Mouse (Mus musculus) MEL (cell line): ENCODE measurements at regions not wholly inside any gene's neighbourhood (a gene's known extent, or its start where the extent isn't known, plus 50 kb on each side); places are given as distances from the start of the nearest gene placed in this dataset.

ENCODE experiments used
- DNase-seq: peaks from one replicate; pipeline ENCODE4 v3.0.0; 2011; ENCODE audit warnings: low read depth, low spot score
- H3K27ac ChIP-seq: 2 replicates; pipeline ENCODE4 v1.5.1; 2012; ENCODE audit warnings: low read depth, mild to moderate bottlenecking, control low read depth, low read length, moderate library complexity; ENCODE audit not compliant: control insufficient read depth
- H3K27me3 ChIP-seq, 2 experiments: fragments of 150-350 bp in 1 of 2; sonication (generic) in 1 of 2; 2 replicates each; pipeline ENCODE4 v1.6.1; 2012; ENCODE audit warnings: low read length in 2 of 2, mild to moderate bottlenecking in 2 of 2, improper control_type of control experiment in 1 of 2, moderate library complexity in 1 of 2; ENCODE audit not compliant: insufficient read depth in 2 of 2, control insufficient read depth in 1 of 2
- H3K36me3 ChIP-seq, 2 experiments: 2 replicates each; pipeline ENCODE4 v1.6.1; 2012 to 2014; ENCODE audit warnings: low read length in 2 of 2, improper control_type of control experiment in 1 of 2, inconsistent platforms in 1 of 2, mild to moderate bottlenecking in 1 of 2; ENCODE audit not compliant: insufficient read depth in 2 of 2, control insufficient read depth in 1 of 2
- H3K4me1 ChIP-seq, 2 experiments: fragments of 150-350 bp in 1 of 2; sonication (generic) in 1 of 2; 2 replicates each; pipeline ENCODE4 v1.6.1; 2012; ENCODE audit warnings: low read length in 2 of 2, improper control_type of control experiment in 1 of 2, mild to moderate bottlenecking in 1 of 2; ENCODE audit not compliant: insufficient read depth in 2 of 2, control insufficient read depth in 1 of 2
- H3K4me3 ChIP-seq, 2 experiments: fragments of 150-350 bp in 1 of 2; sonication (generic) in 1 of 2; 2 replicates each; pipeline ENCODE4 v1.5.1; 2012; ENCODE audit warnings: low read depth in 2 of 2, low read length in 2 of 2, mild to moderate bottlenecking in 2 of 2, moderate library complexity in 2 of 2, control low read depth in 1 of 2, improper control_type of control experiment in 1 of 2; ENCODE audit not compliant: control insufficient read depth in 1 of 2, insufficient read depth in 1 of 2
- H3K79me2 ChIP-seq: 2 replicates; pipeline ENCODE4 v1.6.1; 2012; ENCODE audit warnings: mild to moderate bottlenecking, low read length, moderate library complexity; ENCODE audit not compliant: control insufficient read depth, poor library complexity, insufficient read depth
- H3K9ac ChIP-seq: 2 replicates; pipeline ENCODE4 v1.6.1; 2012; ENCODE audit warnings: low read depth, mild to moderate bottlenecking, control low read depth, low read length, moderate library complexity; ENCODE audit not compliant: control insufficient read depth, poor library complexity, severe bottlenecking
- H3K9me3 ChIP-seq: fragments of 150-350 bp; sonication (generic); replicated peaks from 2 replicates; pipeline ENCODE4 v1.6.1; 2012; ENCODE audit warnings: mild to moderate bottlenecking, low read length, improper control_type of control experiment, moderate library complexity; ENCODE audit not compliant: insufficient read depth
- CHD2 ChIP-seq: IDR thresholded peaks from 2 replicates; pipeline ENCODE4 v1.6.1; 2011; ENCODE audit warnings: low read length, improper control_type of control experiment
- CTCF ChIP-seq, 3 experiments: IDR thresholded peaks in 2 of 3; conservative IDR thresholded peaks in 1 of 3; 2 replicates each; pipeline ENCODE4 v1.5.1; 2011 to 2012; ENCODE audit warnings: low read length in 3 of 3, low read depth in 2 of 3, mild to moderate bottlenecking in 2 of 3, improper control_type of control experiment in 1 of 3, inconsistent platforms in 1 of 3, mixed read lengths in 1 of 3, moderate library complexity in 1 of 3; ENCODE audit not compliant: control insufficient read depth in 1 of 3, insufficient read depth in 1 of 3, poor library complexity in 1 of 3, severe bottlenecking in 1 of 3
- E2F4 ChIP-seq: IDR thresholded peaks from 2 replicates; pipeline ENCODE4 v1.6.1; 2011; ENCODE audit warnings: low read depth, low read length, improper control_type of control experiment, borderline replicate concordance
- ELF1 ChIP-seq: IDR thresholded peaks from 2 replicates; pipeline ENCODE4 v1.6.1; 2014; ENCODE audit warnings: low read depth, mild to moderate bottlenecking, inconsistent platforms, low read length, improper control_type of control experiment, moderate library complexity
- EP300 ChIP-seq, 2 experiments: IDR thresholded peaks; 2 replicates each; pipeline ENCODE4 v1.6.1; 2011; ENCODE audit warnings: improper control_type of control experiment in 2 of 2, low read length in 2 of 2, low read depth in 1 of 2, mild to moderate bottlenecking in 1 of 2
- ETS1 ChIP-seq: IDR thresholded peaks from 2 replicates; pipeline ENCODE4 v1.6.1; 2012; ENCODE audit warnings: low read depth, mild to moderate bottlenecking, inconsistent platforms, low read length, improper control_type of control experiment, moderate library complexity
- GABPA ChIP-seq: IDR thresholded peaks from 2 replicates; pipeline ENCODE4 v1.6.1; 2012; ENCODE audit warnings: low read depth, mild to moderate bottlenecking, inconsistent platforms, low read length, improper control_type of control experiment, moderate library complexity
- GATA1 ChIP-seq: IDR thresholded peaks from 2 replicates; pipeline ENCODE4 v1.6.1; 2011; ENCODE audit warnings: low read depth, low read length, improper control_type of control experiment
- JUND ChIP-seq: IDR thresholded peaks from 2 replicates; pipeline ENCODE4 v1.6.1; 2011; ENCODE audit warnings: low read depth, mild to moderate bottlenecking, improper control_type of control experiment, low read length
- MAZ ChIP-seq: IDR thresholded peaks from 2 replicates; pipeline ENCODE4 v1.6.1; 2012; ENCODE audit warnings: low read depth, mild to moderate bottlenecking, inconsistent platforms, low read length, improper control_type of control experiment
- MXI1 ChIP-seq: IDR thresholded peaks from 2 replicates; pipeline ENCODE4 v1.6.1; 2011; ENCODE audit warnings: mild to moderate bottlenecking, low read depth, low read length, improper control_type of control experiment
- MYB ChIP-seq: IDR thresholded peaks from 2 replicates; pipeline ENCODE4 v1.6.1; 2011; ENCODE audit warnings: mild to moderate bottlenecking, low read depth, low read length, improper control_type of control experiment
- NELFE ChIP-seq: IDR thresholded peaks from 2 replicates; pipeline ENCODE4 v1.6.1; 2011; ENCODE audit warnings: low read depth, low read length, improper control_type of control experiment
- POLR2A ChIP-seq, 2 experiments: IDR thresholded peaks; 2 replicates each; pipeline ENCODE4 v1.6.1; 2011 to 2012; ENCODE audit warnings: low read length in 2 of 2, mild to moderate bottlenecking in 2 of 2, control low read depth in 1 of 2, improper control_type of control experiment in 1 of 2, low read depth in 1 of 2, moderate library complexity in 1 of 2; ENCODE audit not compliant: control insufficient read depth in 1 of 2, insufficient read depth in 1 of 2, poor library complexity in 1 of 2
- POLR2AphosphoS2 ChIP-seq: IDR thresholded peaks from 2 replicates; pipeline ENCODE4 v1.6.1; 2011; ENCODE audit warnings: low read length, improper control_type of control experiment
- SMC3 ChIP-seq: IDR thresholded peaks from 2 replicates; pipeline ENCODE4 v1.6.1; 2011; ENCODE audit warnings: low read depth, low read length, improper control_type of control experiment
- TBP ChIP-seq: IDR thresholded peaks from 2 replicates; pipeline ENCODE4 v1.8.0; 2011; ENCODE audit warnings: low read depth, low read length, improper control_type of control experiment
- UBTF ChIP-seq: IDR thresholded peaks from 2 replicates; pipeline ENCODE4 v1.6.1; 2012; ENCODE audit warnings: low read depth, mild to moderate bottlenecking, inconsistent platforms, low read length, improper control_type of control experiment, moderate library complexity, borderline replicate concordance; ENCODE audit not compliant: insufficient read depth
- USF1 ChIP-seq: IDR thresholded peaks from 2 replicates; pipeline ENCODE4 v1.6.1; 2014; ENCODE audit warnings: low read depth, mild to moderate bottlenecking, inconsistent platforms, low read length, improper control_type of control experiment, moderate library complexity
- USF2 ChIP-seq, 2 experiments: IDR thresholded peaks; 2 replicates each; pipeline ENCODE4 v1.6.1; 2011 to 2012; ENCODE audit warnings: improper control_type of control experiment in 2 of 2, low read length in 2 of 2, borderline replicate concordance in 1 of 2, inconsistent platforms in 1 of 2, low read depth in 1 of 2, mild to moderate bottlenecking in 1 of 2; ENCODE audit not compliant: insufficient read depth in 1 of 2
- ZC3H11A ChIP-seq: IDR thresholded peaks from 2 replicates; pipeline ENCODE4 v1.6.1; 2012; ENCODE audit warnings: low read depth, mild to moderate bottlenecking, inconsistent platforms, low read length, improper control_type of control experiment
- ZKSCAN1 ChIP-seq: IDR thresholded peaks from 2 replicates; pipeline ENCODE4 v1.6.1; 2012; ENCODE audit warnings: low read depth, mild to moderate bottlenecking, inconsistent platforms, low read length, improper control_type of control experiment, moderate library complexity
- ZNF384 ChIP-seq: IDR thresholded peaks from 2 replicates; pipeline ENCODE4 v1.6.1; 2012; ENCODE audit warnings: low read depth, mild to moderate bottlenecking, inconsistent platforms, low read length, improper control_type of control experiment

GRCm38 (mm10) chr3:102596944-102597551 is 127.3 kb downstream of the Ngf start:
- TF ChIP-seq POLR2A (IDR thresholded peaks at IDR 0.05; ENCODE audit: control insufficient read depth in 1 of 2, insufficient read depth in 1 of 2, low read depth in 1 of 2, low read length in 2 of 2, poor library complexity in 1 of 2) (no peak), E2F4 (no peak), ELF1 (no peak), MYB (no peak), JUND (no peak), MXI1 (no peak), ZC3H11A (no peak), GABPA (no peak), NELFE (no peak), CHD2 (no peak), ZKSCAN1 (no peak), CTCF (IDR thresholded peaks at IDR 0.05 in 2 of 3, conservative IDR thresholded peaks at IDR 0.05 in 1 of 3; ENCODE audit: control insufficient read depth in 1 of 3, insufficient read depth in 1 of 3, low read depth in 2 of 3, low read length in 3 of 3, poor library complexity in 1 of 3, severe bottlenecking in 1 of 3) (no peak), GATA1 (no peak), MAZ (no peak), UBTF (no peak), ZNF384 (no peak), USF2 (IDR thresholded peaks at IDR 0.05; ENCODE audit: borderline replicate concordance in 1 of 2, insufficient read depth in 1 of 2, low read depth in 1 of 2, low read length in 2 of 2) (no peak), ETS1 (no peak), USF1 (no peak)
- TF ChIP-seq, all 39 proteins: peak for 0
- no peak overlapping the region for H3K9ac ChIP-seq
- H3K79me2 ChIP-seq, result no peaks in the 10 kb centered on the region
- no peak overlapping the region for H3K4me3 ChIP-seq
- no peak for DNase-seq
- no peaks in the 10 kb centered on the region for H3K9me3 ChIP-seq
- no peaks in the 10 kb centered on the region for H3K27me3 ChIP-seq
- no peaks in the 10 kb centered on the region for H3K36me3 ChIP-seq
- no peak overlapping the region for H3K27ac ChIP-seq
- no peaks in the 10 kb centered on the region for H3K4me1 ChIP-seq

GRCm38 (mm10) chr3:102599061-102599460 is 129.3 kb downstream of the Ngf start:
- H3K27me3 ChIP-seq, result no peaks in the 10 kb centered on the region
- no peak overlapping the region for H3K4me3 ChIP-seq
- H3K9me3 ChIP-seq, result no peaks in the 10 kb centered on the region
- H3K4me1 ChIP-seq, result no peaks in the 10 kb centered on the region
- no peaks in the 10 kb centered on the region for H3K36me3 ChIP-seq
- H3K79me2 ChIP-seq, result no peaks in the 10 kb centered on the region
- no peak for DNase-seq
- no peak overlapping the region for H3K9ac ChIP-seq
- H3K27ac ChIP-seq, result no peak overlapping the region
- TF ChIP-seq POLR2AphosphoS2, result no peak
- TF ChIP-seq EP300 (IDR thresholded peaks at IDR 0.05; ENCODE audit: low read depth in 1 of 2, low read length in 2 of 2), result no peak
- no peak for TF ChIP-seq TBP
- TF ChIP-seq SMC3, result no peak
